Mouse (Mus musculus) brain, adult 10 weeks (tissue): Measurements from ENCODE around the gene Ldhc. TPM values are rescaled to one million over a fixed set of nuclear protein-coding genes. Genes with fewer than 3 reads are reported as not detected.

Experiments
- polyA plus RNA-seq: library from polyadenylated mRNA; stranded (reverse); fragments of 350-450 nt; fragmentation: Illumina TruSeq; extraction: RNeasy Lipid Tissue Mini Kit (QIAGEN cat#74804); gene quantifications from one replicate; pipeline ENCODE4 v1.2.3, GENCODE M21; 2015; ENCODE audit warnings: low read depth, low replicate concordance

Gene Ldhc
- polyA plus RNA-seq = 0.45 TPM

DNA sequence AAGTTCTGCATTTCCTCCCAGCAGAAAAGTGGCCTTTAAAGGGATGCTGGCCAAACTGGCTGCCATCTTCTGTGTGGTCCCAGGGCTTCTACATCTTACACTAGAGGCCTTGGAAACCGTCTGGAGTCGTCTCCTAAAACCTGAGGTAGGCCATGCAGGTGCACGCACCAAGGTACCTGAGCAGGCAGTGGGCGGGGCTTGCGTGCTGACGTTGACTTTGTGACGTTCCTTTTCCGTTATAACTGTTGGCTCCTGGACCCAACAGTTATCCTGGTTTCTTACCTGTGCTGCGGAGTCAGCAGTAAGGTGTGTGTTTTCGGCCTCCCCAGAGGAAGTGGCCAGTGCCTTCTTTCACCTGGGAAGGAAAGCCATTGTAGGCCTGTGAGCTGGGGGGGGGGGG lies at the start of gene Ldhc:
Gene Ldhc (plus strand): TSS at position 208 of the 400 bp plus-strand sequence.

DNA sequence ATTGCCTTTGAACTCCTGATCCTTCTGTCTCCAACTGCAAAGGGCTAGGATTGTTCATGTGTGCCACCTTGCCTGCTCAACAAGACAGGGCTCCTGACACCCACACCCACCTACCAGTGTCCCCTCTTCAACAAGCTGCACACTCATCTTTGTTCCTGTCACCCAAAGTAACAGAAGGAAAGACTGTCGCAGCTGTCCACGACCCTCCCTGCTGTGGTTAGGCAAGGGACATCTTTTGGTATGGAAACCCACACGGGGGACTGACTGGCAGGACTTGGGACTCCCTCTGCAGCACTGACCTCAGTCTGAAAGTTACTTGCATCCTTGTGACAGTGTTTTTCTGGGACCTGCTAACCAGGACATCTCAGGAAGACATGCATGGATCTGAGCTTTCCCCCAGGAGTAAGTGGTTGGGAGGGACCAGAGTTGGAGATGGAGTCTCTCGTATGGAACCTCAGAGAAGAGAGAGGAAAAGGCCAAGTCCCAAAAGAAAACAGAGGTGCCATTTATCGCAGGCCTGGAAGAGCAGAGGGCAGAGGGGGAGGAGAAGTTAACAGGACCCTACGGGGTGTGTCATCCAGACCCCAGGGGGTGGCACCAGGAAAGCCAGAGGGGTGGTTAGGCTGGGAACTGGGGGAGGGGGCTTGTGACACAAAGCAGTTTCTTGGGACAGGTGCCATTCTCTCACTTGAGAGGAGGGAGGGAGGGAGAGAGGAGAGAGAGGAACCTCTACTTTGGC lies 20.0 kb upstream of the Ldhc start, which contains the start of gene Ldha:
Gene Ldha (plus strand): TSS at position 689 of the 739 bp plus-strand sequence.

DNA sequence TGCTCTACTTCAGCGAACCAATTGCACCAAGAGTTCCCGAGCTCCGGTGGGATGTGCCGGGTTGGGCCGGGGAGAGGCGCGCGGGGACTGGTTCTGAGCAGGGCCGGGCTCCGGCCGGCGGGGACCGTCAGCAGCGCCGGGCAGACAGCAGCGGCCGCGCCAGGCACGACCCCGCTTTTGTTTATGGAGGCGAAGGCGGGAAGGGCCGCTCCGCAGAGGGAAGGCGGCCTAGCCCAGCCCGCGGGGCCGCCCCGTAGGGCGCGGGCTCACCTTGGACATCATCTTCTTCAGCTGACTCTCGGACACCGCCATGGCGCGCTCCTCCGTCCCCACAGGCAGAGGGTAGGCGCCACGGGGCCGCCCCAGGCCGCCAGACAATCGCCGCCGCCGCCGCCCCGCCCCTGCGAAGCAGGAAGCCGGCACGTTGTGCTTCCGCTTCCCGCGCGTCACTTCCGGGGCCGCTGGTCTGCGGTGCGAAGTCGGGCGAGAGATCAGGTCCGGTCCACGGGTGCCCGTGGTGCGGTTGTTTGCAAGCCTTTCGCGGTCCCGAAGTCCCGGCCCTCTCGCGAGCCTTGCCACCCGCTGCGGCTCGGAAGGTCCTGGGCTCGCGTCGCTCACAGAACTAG lies 58.7 kb downstream of the Ldhc start, which contains the start of gene Tsg101:
Gene Tsg101 (minus strand): TSS at position 419 of the 626 bp plus-strand sequence.

Other genes starting within 250 kb of the Ldhc start
- 35.9 TPM for gene Sergef, start 221.4 kb upstream of the Ldhc start, polyA plus RNA-seq
- 0.95 TPM for gene Tph1, start 188.7 kb upstream of the Ldhc start, polyA plus RNA-seq
- gene Saal1, start 150.5 kb upstream of the Ldhc start, polyA plus RNA-seq = 6.8 TPM
- gene Saa3, start 145.5 kb upstream of the Ldhc start, polyA plus RNA-seq = not detected
- gene Saa4, start 128.6 kb upstream of the Ldhc start, polyA plus RNA-seq = not detected
- gene Saa1, start 118.2 kb upstream of the Ldhc start, polyA plus RNA-seq = not detected
- not detected for gene Saa2, start 109.4 kb upstream of the Ldhc start, polyA plus RNA-seq
- 14.3 TPM for gene Hps5, start 65.1 kb upstream of the Ldhc start, polyA plus RNA-seq
- 35.0 TPM for gene Gtf2h1, start 65.1 kb upstream of the Ldhc start, polyA plus RNA-seq
- gene Ldha, start 19.7 kb upstream of the Ldhc start, polyA plus RNA-seq = 476 TPM
- gene Tsg101, start 58.8 kb downstream of the Ldhc start, polyA plus RNA-seq = 135 TPM
- gene Uevld, start 97.3 kb downstream of the Ldhc start, polyA plus RNA-seq = 10.6 TPM
- not detected for gene Gm9999, start 122.4 kb downstream of the Ldhc start, polyA plus RNA-seq
- gene Spty2d1, start 147.2 kb downstream of the Ldhc start, polyA plus RNA-seq = 11.1 TPM
- 19.5 TPM for gene Tmem86a, start 189.4 kb downstream of the Ldhc start, polyA plus RNA-seq